Mouse (Mus musculus) ovary, postnatal 10 days (tissue): Measurements from ENCODE around the gene Ncan.
"Not testable (repeated sequence)": the region's sequence is repeated elsewhere in the genome, so short reads cannot be mapped to it uniquely, and the experiment has no call there.

Source experiments
- DNase-seq: peaks from one replicate; pipeline ENCODE4 v3.0.0; 2022; ENCODE audit warnings: low spot score

Gene Ncan

DNA sequence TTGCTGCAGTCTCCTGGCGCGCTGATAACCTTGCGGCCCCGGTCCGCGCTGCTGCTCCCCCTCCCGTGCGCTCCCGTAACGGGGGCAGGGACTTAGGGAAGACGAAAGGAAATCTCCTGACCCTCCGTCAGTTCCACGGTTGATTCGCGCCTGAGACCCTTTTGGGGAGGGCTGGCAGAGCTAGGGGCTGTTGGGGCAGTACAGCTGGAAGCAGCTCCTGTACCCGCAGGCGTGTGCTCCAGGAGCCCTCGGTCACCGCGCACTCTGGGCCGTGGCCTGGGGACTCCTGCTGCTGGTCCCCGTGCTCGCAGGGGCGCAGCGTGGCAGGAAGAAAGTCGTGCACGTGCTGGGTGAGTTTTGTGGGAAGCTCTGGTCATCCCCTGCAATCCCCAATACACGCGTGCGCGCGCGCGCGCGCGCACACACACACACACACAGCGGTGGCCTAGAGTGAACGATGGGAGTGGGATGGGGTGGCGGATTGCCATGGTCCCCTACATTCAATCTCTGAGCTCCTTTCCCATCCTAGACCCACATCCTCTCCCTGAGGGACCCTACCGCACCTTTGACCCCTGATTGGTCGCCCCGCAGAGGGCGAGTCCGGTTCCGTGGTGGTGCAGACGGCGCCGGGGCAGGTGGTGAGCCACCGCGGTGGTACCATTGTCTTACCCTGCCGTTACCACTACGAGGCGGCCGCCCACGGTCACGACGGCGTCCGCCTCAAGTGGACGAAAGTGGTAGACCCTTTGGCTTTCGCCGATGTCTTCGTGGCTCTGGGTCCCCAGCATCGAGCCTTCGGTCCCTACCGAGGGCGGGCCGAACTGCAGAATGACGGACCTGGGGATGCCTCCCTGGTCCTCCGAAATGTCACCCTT, 36.2 kb downstream of the Ncan start:
- DNase-seq = no peak

DNA sequence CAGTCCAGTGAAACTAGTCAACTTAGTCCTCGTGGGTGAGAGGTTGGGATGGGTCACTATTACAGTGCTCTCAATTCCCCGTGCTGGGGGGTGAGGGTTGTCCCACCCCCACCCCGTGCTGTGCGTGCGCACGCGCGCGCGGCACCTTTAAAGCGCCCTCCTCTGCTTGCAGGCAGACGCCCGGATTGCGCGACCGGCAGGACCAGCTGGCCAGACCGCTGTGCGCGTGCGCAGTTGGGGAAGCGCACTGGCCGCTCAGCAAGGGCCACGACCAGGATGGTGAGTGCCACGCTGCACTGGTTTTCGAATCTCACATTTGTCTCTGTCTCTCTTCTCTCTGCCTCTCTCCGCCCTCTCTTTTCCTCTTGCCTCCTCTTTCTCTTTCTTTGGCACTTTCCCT, 37.4 kb downstream of the Ncan start, which contains the start of gene Hapln4:
Gene Hapln4 (plus strand): TSS at position 173 of the 400 bp plus-strand sequence.
- no peak for DNase-seq

DNA sequence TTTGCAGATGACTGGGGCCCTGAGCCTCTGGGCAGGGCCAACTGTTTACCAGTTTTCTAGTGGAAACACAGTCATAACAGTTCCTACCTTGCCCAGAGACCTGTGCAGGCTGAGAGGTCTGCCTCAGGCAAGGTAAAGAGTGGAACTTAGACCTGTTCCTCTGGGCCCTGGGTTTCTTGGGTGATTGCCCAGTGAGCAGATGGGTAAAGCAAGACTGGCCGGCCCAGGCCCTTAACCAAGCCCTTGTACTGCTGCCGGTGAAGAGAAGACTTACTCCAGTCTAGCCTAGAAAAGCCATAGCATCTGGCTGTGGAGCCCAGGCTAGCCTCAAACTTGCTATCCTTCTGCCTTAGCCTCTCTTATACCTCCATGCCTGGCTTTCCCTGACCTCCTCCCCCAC, 38.7 kb downstream of the Ncan start:
- no peak for DNase-seq

DNA sequence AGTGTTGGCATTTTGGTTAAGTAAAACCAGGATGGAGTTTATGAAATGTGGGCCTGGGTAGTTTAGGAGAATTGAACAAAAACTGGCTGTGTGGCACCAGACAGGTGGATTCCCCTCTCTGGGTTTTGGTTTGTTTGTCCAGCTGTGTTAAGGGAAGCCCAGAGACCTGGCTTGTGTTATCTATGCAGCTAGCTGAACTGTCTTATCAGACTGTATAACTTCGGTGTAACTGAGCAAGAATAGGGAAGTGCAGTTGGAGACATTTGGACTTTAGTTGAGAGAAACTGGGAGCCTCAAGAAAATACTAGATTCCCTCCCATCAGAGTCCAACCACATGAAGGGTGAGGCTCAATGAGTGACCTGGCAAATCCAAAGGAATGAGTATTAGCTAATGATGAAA, 47.0 kb downstream of the Ncan start:
- DNase-seq = no peak

DNA sequence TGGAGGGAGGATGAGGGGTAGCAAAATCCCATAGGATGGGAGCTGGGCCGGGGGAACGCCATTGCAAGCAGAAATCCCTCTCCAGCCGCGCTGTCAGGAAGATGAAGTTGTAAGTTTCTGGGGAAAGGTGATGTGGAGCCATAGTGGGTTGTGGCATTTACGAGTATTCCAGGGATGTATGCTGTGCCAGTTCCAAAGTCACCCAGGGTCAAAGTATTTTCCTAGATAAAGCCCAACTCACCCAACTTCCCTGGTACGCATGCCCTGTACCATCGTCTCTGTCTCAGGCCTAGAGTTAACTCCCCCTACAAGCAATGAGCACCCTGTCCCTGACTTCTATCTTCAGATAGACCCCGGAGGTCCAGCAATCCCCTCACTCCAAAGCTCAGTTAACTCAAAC, 47.6 kb downstream of the Ncan start:
- DNase-seq = no peak

DNA sequence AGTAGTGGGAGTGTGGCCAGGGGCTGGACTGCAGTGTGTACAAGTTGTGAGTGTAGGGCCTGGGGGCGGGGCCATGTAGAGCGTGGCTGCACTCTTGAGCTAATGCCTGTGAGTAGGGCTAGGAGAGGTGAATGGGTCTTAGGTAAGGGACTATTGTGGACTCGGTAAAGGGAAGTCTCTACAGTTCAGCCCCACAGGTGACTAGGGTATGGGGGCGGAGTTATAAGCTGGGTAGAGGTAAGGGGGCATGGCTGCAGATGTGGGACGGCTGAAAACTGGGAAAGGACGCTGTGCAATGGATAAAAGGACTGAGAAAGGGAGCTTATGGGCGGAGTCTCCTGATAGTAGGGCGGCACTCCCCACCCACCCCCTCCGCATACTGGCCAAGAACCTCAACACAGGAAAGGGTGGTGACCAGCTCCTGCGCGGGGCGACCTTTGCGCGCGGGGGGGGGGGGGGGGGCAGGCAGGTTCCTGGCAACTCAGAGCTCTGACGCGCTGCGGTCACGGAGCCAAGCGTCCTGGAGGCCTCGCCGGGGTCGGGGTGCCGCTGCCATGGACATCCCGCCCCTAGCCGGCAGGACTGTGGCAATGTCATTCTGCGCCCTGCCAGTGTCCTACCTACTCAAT, 48.1 kb downstream of the Ncan start, which contains the start of gene Tm6sf2:
Gene Tm6sf2 (plus strand): TSS at position 484 of the 629 bp plus-strand sequence.
- DNase-seq = no peak

DNA sequence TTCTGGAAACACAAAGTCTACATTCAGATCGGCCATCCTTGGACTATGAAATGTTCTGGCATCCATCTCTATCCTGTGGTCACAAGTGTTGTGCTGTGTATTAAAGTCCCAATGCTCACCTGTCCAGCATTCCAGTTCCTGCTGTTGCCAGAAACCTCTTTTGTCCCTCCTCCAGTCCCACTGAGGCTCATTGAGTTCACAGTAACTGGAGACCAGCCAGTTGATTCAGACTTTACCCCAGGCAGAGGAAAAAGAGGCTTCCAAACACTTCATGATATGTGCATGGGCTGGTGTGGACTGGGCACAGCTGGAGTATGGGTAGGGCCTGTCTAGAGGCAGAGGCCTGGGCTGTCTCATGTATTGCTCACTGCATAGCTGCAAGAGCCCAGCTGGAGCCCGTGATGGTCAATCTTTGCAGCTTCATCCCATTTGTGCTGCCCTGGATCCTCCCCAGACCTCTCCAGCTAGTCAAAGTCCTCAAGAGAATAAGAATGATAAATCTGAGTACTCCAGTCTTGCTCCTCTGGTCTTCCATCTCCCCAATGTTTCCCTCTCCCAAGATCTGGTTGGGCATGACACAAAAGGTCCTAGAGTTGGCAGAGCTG, 48.7 kb downstream of the Ncan start:
- DNase-seq = no peak

DNA sequence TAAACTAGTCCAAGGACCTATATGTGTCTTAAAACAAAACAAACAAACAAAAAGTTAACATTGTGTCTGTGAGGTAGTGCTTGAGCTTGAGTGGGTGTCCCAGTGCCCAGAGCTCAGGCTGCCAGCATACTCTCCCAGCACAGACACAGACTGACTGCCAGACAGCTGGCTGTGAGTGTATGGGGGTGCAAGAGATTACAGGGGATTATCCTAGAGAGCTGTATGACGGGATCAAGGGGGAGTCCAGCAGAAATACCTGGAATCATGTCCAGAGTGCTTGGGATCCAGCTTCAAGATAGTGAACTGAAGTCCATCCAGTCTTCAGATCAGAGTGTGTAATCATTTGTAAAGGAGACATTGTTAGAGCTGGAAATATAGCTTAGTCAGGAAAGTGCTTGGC, 63.0 kb downstream of the Ncan start:
- no peak for DNase-seq

DNA sequence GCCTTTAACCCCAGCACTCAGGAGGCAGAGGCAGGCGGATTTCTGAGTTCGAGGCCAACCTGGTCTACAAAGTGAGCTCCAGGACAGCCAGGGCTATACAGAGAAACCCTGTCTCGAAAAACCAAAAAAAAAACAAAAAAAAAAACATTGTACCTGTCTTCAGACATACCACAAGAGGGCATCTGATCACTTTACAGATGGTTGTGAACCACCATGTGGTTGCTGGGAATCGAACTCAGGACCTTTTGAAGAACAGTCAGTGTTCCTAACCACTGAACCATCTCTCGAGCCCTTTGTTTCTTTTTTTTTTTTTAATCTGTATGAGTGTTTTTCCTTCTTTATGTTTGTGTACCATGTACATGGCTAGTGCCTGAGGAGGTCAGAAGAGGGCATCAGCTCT, 70.2 kb downstream of the Ncan start:
- not testable (repeated sequence) for DNase-seq

DNA sequence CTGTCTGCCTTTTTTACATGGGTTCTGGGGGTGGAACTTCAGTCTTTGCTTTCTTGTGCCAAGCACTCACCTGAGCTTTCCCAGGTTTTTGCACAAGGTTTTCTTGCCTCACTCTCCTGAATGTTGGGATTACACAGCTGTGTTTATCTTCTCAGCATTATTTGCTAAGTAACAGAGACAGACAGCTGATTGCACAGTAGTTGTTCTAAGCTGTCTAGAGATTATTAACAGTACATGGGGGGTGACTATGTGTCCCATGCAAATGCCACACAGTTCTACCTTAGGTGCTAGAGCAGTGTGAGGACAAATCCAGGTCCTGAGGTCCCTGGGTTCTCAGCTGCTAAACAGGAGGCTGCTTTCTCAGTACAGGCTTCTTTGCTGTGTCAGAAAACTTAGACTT, 71.0 kb downstream of the Ncan start:
- no peak for DNase-seq

DNA sequence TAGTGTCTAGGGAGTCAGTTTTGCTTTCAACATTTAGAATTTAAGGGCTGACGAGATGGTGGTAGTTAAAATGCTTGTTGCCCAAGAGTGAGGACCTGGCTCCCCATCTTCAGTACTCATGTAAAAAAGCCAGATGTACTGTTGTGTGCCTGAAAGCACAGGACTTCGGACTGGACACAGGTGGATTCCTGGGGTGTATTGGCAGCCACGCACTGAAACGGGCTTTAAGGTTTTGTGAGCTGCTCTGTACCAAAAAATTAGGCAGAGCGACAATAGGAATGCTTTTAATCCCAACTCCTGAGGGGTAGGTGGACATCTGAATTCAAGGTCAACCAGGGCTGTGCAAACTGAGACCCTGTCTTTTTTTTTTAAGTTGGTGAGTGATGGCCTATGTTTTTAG, 76.7 kb downstream of the Ncan start:
- DNase-seq = no peak
